Mouse (Mus musculus) kidney, embryonic 14.5 days (tissue): ENCODE measurements at regions not wholly inside any gene's neighbourhood (a gene's known extent, or its start where the extent isn't known, plus 50 kb on each side); places are given as distances from the start of the nearest gene placed in this dataset.

Source experiments
- ATAC-seq: fragments of 200-750 bp; cut with Nextera tagmentation; 2 replicates; pipeline ENCODE4 v1.8.0; 2017; ENCODE audit warnings: moderate number of reproducible peaks, mild to moderate bottlenecking, moderate TSS enrichment, moderate library complexity; ENCODE audit not compliant: low FRiP score, low TSS enrichment
- H3K27ac ChIP-seq: fragments of 300-500 bp; sonication (generic); 2 replicates; pipeline ENCODE4 v1.5.1; 2014; ENCODE audit warnings: low read depth, mild to moderate bottlenecking, low read length, moderate library complexity, mixed read lengths
- H3K27me3 ChIP-seq: fragments of 300-500 bp; sonication (generic); 2 replicates; pipeline ENCODE4 v1.6.1; 2014; ENCODE audit warnings: mild to moderate bottlenecking, low read length; ENCODE audit not compliant: control insufficient read depth, insufficient read depth
- H3K36me3 ChIP-seq: fragments of 300-500 bp; sonication (generic); 2 replicates; pipeline ENCODE4 v1.6.1; 2014; ENCODE audit warnings: low read length, mixed read lengths; ENCODE audit not compliant: control insufficient read depth, insufficient read depth
- H3K4me1 ChIP-seq: fragments of 300-500 bp; sonication (generic); 2 replicates; pipeline ENCODE4 v1.6.1; 2014; ENCODE audit warnings: low read length, mixed read lengths; ENCODE audit not compliant: control insufficient read depth, insufficient read depth
- H3K4me2 ChIP-seq: fragments of 300-500 bp; sonication (generic); replicated peaks from 2 replicates; pipeline ENCODE4 v1.6.1; 2014; ENCODE audit warnings: low read depth, mild to moderate bottlenecking, low read length
- H3K4me3 ChIP-seq: fragments of 300-500 bp; sonication (generic); 2 replicates; pipeline ENCODE4 v1.5.1; 2014; ENCODE audit warnings: mild to moderate bottlenecking, low read length
- H3K9ac ChIP-seq: fragments of 300-500 bp; sonication (generic); 2 replicates; pipeline ENCODE4 v1.6.1; 2014; ENCODE audit warnings: low read depth, mild to moderate bottlenecking, low read length, moderate library complexity
- H3K9me3 ChIP-seq: fragments of 300-500 bp; sonication (generic); 2 replicates; pipeline ENCODE4 v1.6.1; 2016; ENCODE audit warnings: low read length; ENCODE audit not compliant: control insufficient read depth
- WGBS: fragments of 180-500 bp; shearing (Covaris S2); extraction: QIAGEN DNeasy Blood & Tissue Kit; methylation state at CpG from one replicate; pipeline ENCODE4 v1.1.7; 2014; 5-methylcytosine and 5-hydroxymethylcytosine counted together

- Histone ChIP-seq H3K4me1 (no peaks in the 10 kb centered on the region), H3K4me3 (no peak overlapping the region), H3K27me3 (no peaks in the 10 kb centered on the region), H3K36me3 (no peaks in the 10 kb centered on the region), H3K27ac (no peak overlapping the region), H3K4me2 (no peak overlapping the region), H3K9me3 (no peaks in the 10 kb centered on the region), H3K9ac (no peak overlapping the region)
- no peak for ATAC-seq
These were observed 440.5 kb downstream of the Gbe1 start for GRCm38 (mm10) chr16:70754228-70754627.

- no peak for ATAC-seq
- Histone ChIP-seq H3K4me1 (no peaks in the 10 kb centered on the region), H3K9ac (no peak overlapping the region), H3K4me2 (no peak overlapping the region), H3K4me3 (no peak overlapping the region), H3K9me3 (no peaks in the 10 kb centered on the region), H3K27me3 (no peaks in the 10 kb centered on the region), H3K27ac (no peak overlapping the region), H3K36me3 (no peaks in the 10 kb centered on the region)
- WGBS, result 76% methylated on average over 4 of the region's 4 CpGs
These were observed 484.3 kb downstream of the Gbe1 start for GRCm38 (mm10) chr16:70798061-70798460.

GRCm38 (mm10) chr16:70803549-70803948 is 489.8 kb downstream of the Gbe1 start:
- no peak overlapping the region for H3K9ac ChIP-seq
- H3K27ac ChIP-seq, result no peak overlapping the region
- H3K4me1 ChIP-seq, result no peaks in the 10 kb centered on the region
- no peak for ATAC-seq
- no peak overlapping the region for H3K4me2 ChIP-seq
- H3K36me3 ChIP-seq, result no peaks in the 10 kb centered on the region
- no peaks in the 10 kb centered on the region for H3K27me3 ChIP-seq
- H3K9me3 ChIP-seq, result no peaks in the 10 kb centered on the region
- WGBS, result 93% methylated on average over 2 of the region's 2 CpGs
- no peak overlapping the region for H3K4me3 ChIP-seq

GRCm38 (mm10) chr16:70825910-70826309 is 512.2 kb downstream of the Gbe1 start:
- no peaks in the 10 kb centered on the region for H3K4me1 ChIP-seq
- WGBS, result 97% methylated on average over 9 of the region's 10 CpGs
- H3K9ac ChIP-seq, result no peak overlapping the region
- H3K27ac ChIP-seq, result no peak overlapping the region
- H3K36me3 ChIP-seq, result no peaks in the 10 kb centered on the region
- no peaks in the 10 kb centered on the region for H3K27me3 ChIP-seq
- H3K4me3 ChIP-seq, result no peak overlapping the region
- ATAC-seq, result no peak
- H3K4me2 ChIP-seq, result no peak overlapping the region
- no peaks in the 10 kb centered on the region for H3K9me3 ChIP-seq

- no peak overlapping the region for H3K27ac ChIP-seq
- H3K27me3 ChIP-seq, result no peaks in the 10 kb centered on the region
- H3K9me3 ChIP-seq, result no peaks in the 10 kb centered on the region
- no peak overlapping the region for H3K4me3 ChIP-seq
- ATAC-seq, result no peak
- H3K4me2 ChIP-seq, result no peak overlapping the region
- H3K36me3 ChIP-seq, result no peaks in the 10 kb centered on the region
- H3K4me1 ChIP-seq, result no peaks in the 10 kb centered on the region
- no peak overlapping the region for H3K9ac ChIP-seq
- 90% methylated on average over 8 of the region's 8 CpGs for WGBS
These were observed 521.3 kb downstream of the Gbe1 start for GRCm38 (mm10) chr16:70835006-70835405.

- no peak overlapping the region for H3K27ac ChIP-seq
- no peaks in the 10 kb centered on the region for H3K27me3 ChIP-seq
- no peak overlapping the region for H3K4me2 ChIP-seq
- no peak overlapping the region for H3K4me3 ChIP-seq
- H3K4me1 ChIP-seq, result no peaks in the 10 kb centered on the region
- 77% methylated on average over 1 of the region's 1 CpGs for WGBS
- H3K9ac ChIP-seq, result no peak overlapping the region
- no peaks in the 10 kb centered on the region for H3K36me3 ChIP-seq
- no peaks in the 10 kb centered on the region for H3K9me3 ChIP-seq
- no peak for ATAC-seq
These were observed 524.4 kb downstream of the Gbe1 start for GRCm38 (mm10) chr16:70838139-70838538.

GRCm38 (mm10) chr16:70868241-70868640 is 554.5 kb downstream of the Gbe1 start:
- H3K4me2 ChIP-seq, result no peak overlapping the region
- WGBS, result 75% methylated on average over 2 of the region's 2 CpGs
- no peak overlapping the region for H3K9ac ChIP-seq
- ATAC-seq, result no peak
- H3K4me1 ChIP-seq, result no peaks in the 10 kb centered on the region
- H3K27me3 ChIP-seq, result no peaks in the 10 kb centered on the region
- H3K4me3 ChIP-seq, result no peak overlapping the region
- H3K27ac ChIP-seq, result no peak overlapping the region
- no peaks in the 10 kb centered on the region for H3K36me3 ChIP-seq
- H3K9me3 ChIP-seq, result no peaks in the 10 kb centered on the region

- Histone ChIP-seq H3K4me2 (no peak overlapping the region), H3K9me3 (no peaks in the 10 kb centered on the region), H3K9ac (no peak overlapping the region), H3K4me3 (no peak overlapping the region), H3K4me1 (no peaks in the 10 kb centered on the region), H3K27me3 (no peaks in the 10 kb centered on the region), H3K27ac (no peak overlapping the region), H3K36me3 (no peaks in the 10 kb centered on the region)
- 77% methylated on average over 4 of the region's 4 CpGs for WGBS
- ATAC-seq, result no peak
These were observed 555.5 kb downstream of the Gbe1 start for GRCm38 (mm10) chr16:70869205-70869604.

GRCm38 (mm10) chr16:70874080-70874479 is 560.3 kb downstream of the Gbe1 start:
- 40% methylated on average over 2 of the region's 2 CpGs for WGBS
- ATAC-seq, result no peak

GRCm38 (mm10) chr16:70880678-70881077 is 566.9 kb downstream of the Gbe1 start:
- Histone ChIP-seq H3K9me3 (no peaks in the 10 kb centered on the region), H3K9ac (no peak overlapping the region), H3K36me3 (no peaks in the 10 kb centered on the region), H3K27me3 (no peaks in the 10 kb centered on the region), H3K4me3 (no peak overlapping the region), H3K4me2 (no peak overlapping the region), H3K27ac (no peak overlapping the region), H3K4me1 (no peaks in the 10 kb centered on the region)
- 52% methylated on average over 2 of the region's 2 CpGs for WGBS
- no peak for ATAC-seq

More at GRCm38 (mm10) chr16:70874080-70874479, 560.3 kb downstream of the Gbe1 start:
- H3K4me1 ChIP-seq, result no peaks in the 10 kb centered on the region
- H3K27me3 ChIP-seq, result no peaks in the 10 kb centered on the region
- H3K4me2 ChIP-seq, result no peak overlapping the region
- no peak overlapping the region for H3K9ac ChIP-seq
- H3K4me3 ChIP-seq, result no peak overlapping the region
- H3K36me3 ChIP-seq, result no peaks in the 10 kb centered on the region
- H3K27ac ChIP-seq, result no peak overlapping the region
- no peaks in the 10 kb centered on the region for H3K9me3 ChIP-seq
